Mouse (Mus musculus) forebrain, embryonic 16.5 days (tissue): ENCODE results near the gene Reep3. TPM values are rescaled to one million over a fixed set of nuclear protein-coding genes. Genes with fewer than 3 reads are reported as not detected.

Experiments
- ATAC-seq: fragments of 200-750 bp; cut with Nextera tagmentation; 2 replicates; pipeline ENCODE4 v1.8.0; 2017; ENCODE audit warnings: mild to moderate bottlenecking, moderate library complexity
- H3K27ac ChIP-seq: fragments of 300-500 bp; sonication (generic); 2 replicates; pipeline ENCODE4 v1.5.1; 2014; ENCODE audit warnings: low read length, control low read depth
- H3K27me3 ChIP-seq: fragments of 300-500 bp; sonication (generic); replicated peaks from 2 replicates; pipeline ENCODE4 v1.6.1; 2014; ENCODE audit warnings: low read length; ENCODE audit not compliant: control insufficient read depth, insufficient read depth
- H3K36me3 ChIP-seq: fragments of 300-500 bp; sonication (generic); 2 replicates; pipeline ENCODE4 v1.6.1; 2014; ENCODE audit not compliant: control insufficient read depth, insufficient read depth
- H3K4me1 ChIP-seq: fragments of 300-500 bp; sonication (generic); replicated peaks from 2 replicates; pipeline ENCODE4 v1.6.1; 2014; ENCODE audit warnings: low read length; ENCODE audit not compliant: control insufficient read depth, insufficient read depth
- H3K4me2 ChIP-seq: fragments of 300-500 bp; sonication (generic); 2 replicates; pipeline ENCODE4 v1.6.1; 2014; ENCODE audit warnings: mild to moderate bottlenecking, low read length, control low read depth
- H3K4me3 ChIP-seq: fragments of 300-500 bp; sonication (generic); replicated peaks from 2 replicates; pipeline ENCODE4 v1.5.1; 2014; ENCODE audit warnings: mild to moderate bottlenecking, low read length, control low read depth
- H3K9ac ChIP-seq: fragments of 300-500 bp; sonication (generic); replicated peaks from 2 replicates; pipeline ENCODE4 v1.6.1; 2014; ENCODE audit warnings: low read depth, low read length, control low read depth
- H3K9me3 ChIP-seq: fragments of 300-500 bp; sonication (generic); 2 replicates; pipeline ENCODE4 v1.6.1; 2016; ENCODE audit warnings: low read length; ENCODE audit not compliant: control insufficient read depth
- WGBS: fragments of 180-500 bp; shearing (Covaris S2); extraction: QIAGEN DNeasy Blood & Tissue Kit; methylation state at CpG from one replicate; pipeline ENCODE4 v1.1.7; 2014; 5-methylcytosine and 5-hydroxymethylcytosine counted together
- polyA plus RNA-seq: library from polyadenylated mRNA; unstranded; fragments of >200 nt; fragmentation: Nextera tagmentation; extraction: Ambion mirVana; gene quantifications from 2 replicates; pipeline ENCODE4 v1.2.1, GENCODE M21; 2015

Gene Reep3
- polyA plus RNA-seq, 1 experiment from 2014 or later: 34.9 TPM

DNA sequence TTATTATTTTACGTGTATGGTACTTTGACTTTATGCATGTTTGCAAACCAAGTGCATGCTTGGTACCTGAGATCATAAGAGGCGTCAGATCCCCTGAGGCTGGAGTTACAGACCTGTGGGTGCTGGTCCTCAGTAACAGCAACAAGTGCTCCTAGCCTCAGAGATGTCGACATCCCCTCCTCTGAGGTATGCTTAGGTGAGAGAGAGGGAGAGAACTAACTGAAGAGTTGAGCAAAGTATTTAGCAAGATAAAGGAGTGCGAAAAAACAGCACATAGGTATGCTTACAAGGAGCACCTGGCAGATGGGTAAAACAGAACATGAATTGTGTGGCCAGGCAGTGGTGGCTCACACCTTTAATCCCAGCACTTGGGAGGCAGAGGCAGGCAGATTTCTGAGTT is 6.1 kb downstream of the Reep3 start:
- Histone ChIP-seq H3K9ac (no peak overlapping the region), H3K4me3 (no peak overlapping the region), H3K27me3 (no peaks in the 10 kb centered on the region), H3K36me3 (no peaks in the 10 kb centered on the region), H3K4me1 (peaks cover 9% of the 10 kb centered on the region), H3K27ac (no peak overlapping the region), H3K4me2 (no peak overlapping the region), H3K9me3 (no peaks in the 10 kb centered on the region)
- no peak for ATAC-seq
- WGBS: 91% methylated on average over 4 of the region's 4 CpGs

DNA sequence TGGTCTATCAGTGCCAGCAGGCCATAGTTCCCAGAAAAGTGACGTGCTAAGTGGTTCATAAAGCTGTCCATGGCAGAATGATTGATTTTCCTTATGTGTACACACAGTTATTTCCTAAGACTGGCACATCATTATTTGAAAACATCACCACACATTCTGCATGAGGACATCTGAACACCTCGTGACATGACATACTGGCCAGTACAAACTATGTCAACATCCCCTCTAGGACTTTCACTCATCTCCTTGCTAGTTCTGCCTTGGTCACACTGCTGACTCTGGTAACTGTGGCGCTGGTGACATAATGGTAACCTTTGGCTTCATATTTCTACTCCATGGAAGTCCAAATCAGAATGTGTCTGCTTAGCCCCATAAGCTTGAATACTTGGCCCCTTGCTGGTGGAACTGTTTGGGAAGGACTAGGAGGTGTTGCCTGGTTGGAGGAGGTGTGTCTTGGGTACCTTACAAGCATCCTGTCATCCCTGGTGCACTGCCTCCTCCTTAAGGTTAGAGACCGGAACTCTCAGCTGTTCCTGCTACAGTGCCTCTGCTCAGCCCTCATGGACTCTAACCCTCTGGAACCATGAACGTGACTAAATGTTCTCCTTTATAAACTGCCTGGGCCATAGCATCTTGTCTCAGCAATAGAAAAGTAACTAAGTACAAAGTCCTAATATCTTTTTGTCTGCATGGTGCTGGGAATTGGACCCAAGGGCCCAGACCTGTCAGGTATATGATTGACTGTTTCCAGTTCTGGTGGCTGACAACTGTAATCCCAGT is 9.1 kb downstream of the Reep3 start:
- H3K4me2 ChIP-seq: no peak overlapping the region
- H3K27me3 ChIP-seq: no peaks in the 10 kb centered on the region
- H3K36me3 ChIP-seq: no peaks in the 10 kb centered on the region
- ATAC-seq: no peak
- H3K4me1 ChIP-seq: peaks cover 7% of the 10 kb centered on the region
- H3K4me3 ChIP-seq: no peak overlapping the region
- H3K27ac ChIP-seq: no peak overlapping the region
- H3K9ac ChIP-seq: no peak overlapping the region
- no peaks in the 10 kb centered on the region for H3K9me3 ChIP-seq
- 94% methylated on average over 5 of the region's 5 CpGs for WGBS

DNA sequence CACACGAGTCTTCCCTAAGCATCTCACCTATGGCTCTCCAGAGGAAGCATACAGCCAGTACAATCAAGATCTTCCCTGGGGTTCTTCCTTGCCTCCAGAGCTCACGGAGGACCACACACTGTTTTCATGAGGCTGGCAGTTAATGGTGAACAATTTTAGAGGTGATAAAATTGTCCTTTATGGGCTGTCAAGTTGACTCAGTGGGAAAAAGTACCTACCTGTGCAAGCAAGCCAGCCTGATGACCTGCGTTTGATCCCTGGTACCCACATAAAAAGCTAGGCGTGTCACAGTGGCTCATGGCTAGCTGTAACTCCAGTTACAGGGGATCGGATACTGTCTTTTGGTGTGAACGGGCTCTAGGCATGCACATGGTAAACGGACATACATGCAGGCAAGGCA is 10.8 kb downstream of the Reep3 start:
- H3K27ac ChIP-seq: no peak overlapping the region

DNA sequence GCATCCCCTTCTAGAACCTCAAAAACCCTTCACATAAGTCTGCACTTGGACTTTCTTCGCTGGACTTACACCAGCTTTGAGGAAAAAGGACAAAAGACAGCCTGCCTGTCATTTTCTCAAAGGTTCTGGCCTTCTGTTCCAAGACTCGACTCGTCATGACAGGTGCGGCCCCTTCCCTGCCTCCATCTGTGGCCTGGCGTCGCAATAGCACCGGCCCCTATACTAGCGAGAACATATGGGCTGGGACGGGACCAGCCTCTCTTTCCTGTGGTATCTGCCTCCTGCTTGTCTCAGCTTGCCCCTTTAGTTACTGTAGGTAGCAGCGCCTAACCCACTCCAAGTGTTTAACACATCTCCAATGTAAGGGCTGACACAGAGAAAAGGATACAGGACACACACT is 11.6 kb downstream of the Reep3 start:
- H3K4me1 ChIP-seq: peaks cover 10% of the 10 kb centered on the region
- WGBS: 48% methylated on average over 10 of the region's 10 CpGs
- H3K9me3 ChIP-seq: no peaks in the 10 kb centered on the region
- H3K4me2 ChIP-seq: no peak overlapping the region
- ATAC-seq: peak; percentile 53
- H3K4me3 ChIP-seq: no peak overlapping the region
- no peaks in the 10 kb centered on the region for H3K36me3 ChIP-seq
- H3K27ac ChIP-seq: no peak overlapping the region
- no peaks in the 10 kb centered on the region for H3K27me3 ChIP-seq
- no peak overlapping the region for H3K9ac ChIP-seq

More for the DNA sequence above, 10.8 kb downstream of the Reep3 start:
- no peak for ATAC-seq
- Histone ChIP-seq H3K4me2 (no peak overlapping the region), H3K9ac (no peak overlapping the region), H3K4me3 (no peak overlapping the region), H3K27me3 (no peaks in the 10 kb centered on the region), H3K36me3 (no peaks in the 10 kb centered on the region), H3K4me1 (peaks cover 10% of the 10 kb centered on the region), H3K9me3 (no peaks in the 10 kb centered on the region)
- WGBS: 94% methylated on average over 7 of the region's 7 CpGs

DNA sequence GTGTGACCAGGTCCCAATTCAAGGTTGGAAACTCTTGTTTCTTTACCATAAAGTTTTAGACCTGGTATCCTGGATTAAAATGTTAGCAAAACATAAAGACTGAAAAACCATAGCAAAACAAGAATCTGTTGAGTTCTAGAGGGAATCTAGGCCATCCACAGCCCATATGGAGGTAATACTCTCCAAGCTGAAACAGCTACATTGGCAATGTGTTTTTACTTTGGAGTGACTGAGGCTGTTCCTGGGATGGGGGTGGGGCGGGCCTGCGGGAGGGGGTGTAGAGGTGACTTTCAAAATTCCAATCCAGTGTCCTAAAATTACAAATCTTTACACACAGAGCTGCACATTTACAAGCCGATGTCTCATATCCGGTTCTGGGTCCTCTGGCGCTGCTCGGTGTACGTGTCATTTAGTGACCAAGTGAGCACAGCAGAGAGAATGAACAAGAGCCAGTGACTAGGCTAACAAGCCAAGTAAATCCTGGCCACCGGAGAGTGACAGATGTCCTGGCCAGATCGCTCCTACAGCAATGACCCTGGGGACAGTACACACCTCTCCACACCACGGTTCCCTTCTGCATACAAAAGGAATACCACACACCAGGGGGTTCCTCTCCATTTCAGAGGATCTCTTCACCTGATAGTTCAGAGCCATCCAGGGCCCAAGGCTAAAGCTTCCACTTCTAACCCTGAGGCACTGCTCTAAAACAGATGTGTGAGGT is 13.1 kb downstream of the Reep3 start:
- Histone ChIP-seq H3K9ac (no peak overlapping the region), H3K4me3 (no peak overlapping the region), H3K27ac (no peak overlapping the region), H3K36me3 (no peaks in the 10 kb centered on the region), H3K27me3 (no peaks in the 10 kb centered on the region), H3K4me2 (no peak overlapping the region), H3K4me1 (peaks cover 10% of the 10 kb centered on the region), H3K9me3 (no peaks in the 10 kb centered on the region)
- 87% methylated on average over 10 of the region's 10 CpGs for WGBS
- ATAC-seq: no peak

DNA sequence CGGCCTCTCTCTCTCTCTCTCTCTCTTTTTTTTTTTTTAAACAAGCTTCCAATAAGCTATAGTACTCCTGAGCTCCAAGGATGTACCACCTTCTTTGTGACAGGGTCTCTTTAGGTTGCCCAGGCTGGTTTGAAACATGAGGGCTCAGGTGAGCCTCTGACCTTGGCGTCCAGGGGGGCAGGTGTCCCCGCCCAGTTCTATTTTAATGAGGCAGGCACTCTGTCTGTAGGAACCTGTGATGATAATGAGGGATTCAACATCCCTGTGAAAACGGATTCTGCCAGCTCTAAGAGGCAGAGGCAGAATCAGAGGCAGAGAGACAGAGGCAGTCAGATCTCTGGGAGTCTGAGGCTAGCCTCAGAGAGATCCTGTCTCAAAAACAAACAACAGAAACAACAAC is 14.2 kb downstream of the Reep3 start:
- Histone ChIP-seq H3K4me1 (peaks cover 10% of the 10 kb centered on the region), H3K9ac (no peak overlapping the region), H3K27me3 (no peaks in the 10 kb centered on the region), H3K4me2 (no peak overlapping the region), H3K4me3 (no peak overlapping the region), H3K36me3 (no peaks in the 10 kb centered on the region), H3K9me3 (no peaks in the 10 kb centered on the region), H3K27ac (no peak overlapping the region)
- no peak for ATAC-seq
- WGBS: 89% methylated on average over 4 of the region's 4 CpGs

DNA sequence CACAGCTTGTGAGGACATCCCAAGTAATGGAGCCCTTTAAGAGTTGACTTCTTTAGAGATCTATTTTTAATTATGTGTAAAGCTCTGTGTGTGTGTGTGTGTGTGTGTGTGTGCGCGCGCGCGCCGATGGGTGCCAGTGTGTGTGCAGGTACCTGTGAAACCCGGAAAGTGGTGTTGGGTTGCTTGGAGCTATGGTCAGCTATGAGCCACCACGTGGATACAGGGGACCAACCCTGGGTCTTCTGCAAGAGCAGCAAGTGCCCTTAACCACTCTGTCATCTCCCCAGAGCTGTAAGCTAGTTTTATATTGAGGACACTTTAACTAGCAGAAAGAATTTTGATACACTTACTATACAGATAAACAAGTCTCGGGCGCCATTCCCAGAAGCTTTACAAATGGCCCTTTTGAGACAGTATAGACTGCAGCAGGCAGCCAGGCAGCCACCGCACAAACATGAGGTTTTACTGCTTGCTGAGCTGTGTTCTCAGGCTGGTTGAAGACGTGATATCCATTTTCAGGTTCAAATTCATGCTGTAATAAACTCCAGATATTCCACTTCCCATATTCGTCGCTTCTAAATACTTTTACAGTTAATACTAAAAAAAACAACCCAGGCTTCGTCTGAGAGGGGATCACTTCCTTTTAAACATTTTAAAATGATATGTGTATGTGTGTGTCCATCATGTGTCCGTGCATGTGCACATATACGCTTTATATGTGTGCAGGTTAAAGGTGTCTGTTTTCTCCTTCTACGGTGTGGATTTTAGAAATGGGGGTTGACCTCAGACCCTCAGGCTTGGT is 15.3 kb downstream of the Reep3 start:
- H3K36me3 ChIP-seq: no peaks in the 10 kb centered on the region
- no peak overlapping the region for H3K9ac ChIP-seq
- H3K4me2 ChIP-seq: no peak overlapping the region
- ATAC-seq: no peak
- H3K27me3 ChIP-seq: no peaks in the 10 kb centered on the region
- no peak overlapping the region for H3K27ac ChIP-seq
- H3K4me3 ChIP-seq: no peak overlapping the region
- no peaks in the 10 kb centered on the region for H3K9me3 ChIP-seq
- WGBS: 83% methylated on average over 18 of the region's 18 CpGs
- H3K4me1 ChIP-seq: peaks cover 14% of the 10 kb centered on the region

DNA sequence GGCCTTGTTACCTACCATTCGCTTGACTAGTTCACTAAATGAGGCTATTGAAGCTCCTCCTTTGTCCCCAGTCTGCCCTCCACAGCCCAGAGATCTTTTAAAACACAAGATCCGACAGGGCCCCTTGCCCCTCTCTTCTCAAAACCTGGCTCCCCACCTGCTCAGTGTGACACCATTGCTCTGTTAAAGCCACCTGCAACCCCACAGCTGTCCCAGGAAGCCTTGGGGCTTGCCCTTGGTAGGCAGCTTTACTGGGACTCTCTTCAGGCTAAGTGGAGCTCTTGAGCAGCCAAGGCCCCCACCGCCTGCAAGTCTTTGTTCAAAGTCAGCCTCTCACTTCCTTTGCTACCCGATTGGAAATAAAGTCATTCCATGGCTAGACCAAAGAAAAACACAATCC is 17.7 kb downstream of the Reep3 start:
- H3K4me2 ChIP-seq: no peak overlapping the region
- no peaks in the 10 kb centered on the region for H3K27me3 ChIP-seq
- no peaks in the 10 kb centered on the region for H3K36me3 ChIP-seq
- no peak overlapping the region for H3K9ac ChIP-seq
- peaks cover 7% of the 10 kb centered on the region; the same call in 1 of the 2 replicates for H3K4me1 ChIP-seq
- 41% methylated on average over 4 of the region's 4 CpGs for WGBS
- H3K4me3 ChIP-seq: no peak overlapping the region
- no peak for ATAC-seq
- H3K27ac ChIP-seq: no peak overlapping the region
- H3K9me3 ChIP-seq: no peaks in the 10 kb centered on the region
